Mouse (Mus musculus) erythroblast, embryonic 14.5 days (primary cell): ENCODE measurements at regions not wholly inside any gene's neighbourhood (a gene's known extent, or its start where the extent isn't known, plus 50 kb on each side); places are given as distances from the start of the nearest gene placed in this dataset.

ENCODE experiments used
- H3K27me3 ChIP-seq: 2 replicates; pipeline ENCODE4 v1.6.1; 2012; ENCODE audit warnings: inconsistent platforms; ENCODE audit not compliant: control insufficient read depth
- H3K36me3 ChIP-seq: 2 replicates; pipeline ENCODE4 v1.6.1; 2012; ENCODE audit warnings: mild to moderate bottlenecking, inconsistent platforms; ENCODE audit not compliant: control insufficient read depth
- H3K4me1 ChIP-seq: 2 replicates; pipeline ENCODE4 v1.6.1; 2012; ENCODE audit warnings: inconsistent platforms; ENCODE audit not compliant: control insufficient read depth
- H3K4me3 ChIP-seq: replicated peaks from 2 replicates; pipeline ENCODE3; 2012; ENCODE audit warnings: moderate library complexity, mild to moderate bottlenecking, inconsistent platforms
- H3K9me3 ChIP-seq: 2 replicates; pipeline ENCODE4 v1.6.1; 2012; ENCODE audit warnings: low read length, inconsistent platforms, mixed read lengths; ENCODE audit not compliant: control insufficient read depth
- GATA1 ChIP-seq: IDR thresholded peaks from 2 replicates; pipeline ENCODE4 v1.6.1; 2012; ENCODE audit warnings: low read length, inconsistent platforms, mixed read lengths
- TAL1 ChIP-seq: IDR thresholded peaks from 3 replicates; pipeline ENCODE4 v1.6.1; 2012; ENCODE audit warnings: low read length, inconsistent platforms, mixed read lengths

DNA sequence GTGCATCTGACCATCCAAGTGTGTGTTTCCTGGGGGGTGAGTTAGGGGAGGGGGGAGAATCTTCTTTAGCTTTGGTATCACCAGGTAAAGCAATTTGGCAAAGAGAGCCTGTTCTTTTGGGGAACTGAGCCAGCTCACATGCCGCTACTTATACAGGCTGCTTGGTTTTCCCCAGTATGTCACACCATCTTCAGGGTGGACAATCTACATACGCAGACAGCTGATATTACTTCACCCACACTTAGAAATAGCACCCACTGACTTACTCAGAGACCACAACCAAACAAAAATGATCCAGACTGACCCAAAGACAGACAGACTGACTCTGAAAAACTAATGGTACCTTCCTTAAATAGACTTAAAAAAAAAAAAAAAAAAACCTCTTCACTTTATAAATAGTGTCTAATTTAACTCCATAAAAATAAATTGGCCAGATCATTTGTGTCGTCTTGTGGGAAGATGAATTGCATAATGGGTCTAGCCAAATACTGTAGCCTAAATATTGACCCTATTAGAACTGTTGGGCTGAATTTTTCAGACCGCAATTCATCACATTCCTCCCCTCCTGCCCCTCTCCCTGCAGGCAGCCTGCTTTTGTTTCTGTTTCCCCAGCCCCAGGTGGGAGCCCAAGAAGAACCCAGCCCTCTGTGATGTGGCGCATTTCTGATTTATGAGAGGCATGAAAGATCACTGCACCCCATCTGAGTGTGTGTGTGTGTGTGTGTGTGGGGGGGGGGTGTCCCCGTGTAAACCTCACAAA, 79.0 kb downstream of the Gm10260 start:
- Histone ChIP-seq H3K27me3 (no peaks in the 10 kb centered on the region), H3K4me1 (peaks cover 11% of the 10 kb centered on the region), H3K9me3 (no peaks in the 10 kb centered on the region), H3K4me3 (no peak overlapping the region), H3K36me3 (no peaks in the 10 kb centered on the region)
- TF ChIP-seq GATA1 (no peak), TAL1 (no peak)

DNA sequence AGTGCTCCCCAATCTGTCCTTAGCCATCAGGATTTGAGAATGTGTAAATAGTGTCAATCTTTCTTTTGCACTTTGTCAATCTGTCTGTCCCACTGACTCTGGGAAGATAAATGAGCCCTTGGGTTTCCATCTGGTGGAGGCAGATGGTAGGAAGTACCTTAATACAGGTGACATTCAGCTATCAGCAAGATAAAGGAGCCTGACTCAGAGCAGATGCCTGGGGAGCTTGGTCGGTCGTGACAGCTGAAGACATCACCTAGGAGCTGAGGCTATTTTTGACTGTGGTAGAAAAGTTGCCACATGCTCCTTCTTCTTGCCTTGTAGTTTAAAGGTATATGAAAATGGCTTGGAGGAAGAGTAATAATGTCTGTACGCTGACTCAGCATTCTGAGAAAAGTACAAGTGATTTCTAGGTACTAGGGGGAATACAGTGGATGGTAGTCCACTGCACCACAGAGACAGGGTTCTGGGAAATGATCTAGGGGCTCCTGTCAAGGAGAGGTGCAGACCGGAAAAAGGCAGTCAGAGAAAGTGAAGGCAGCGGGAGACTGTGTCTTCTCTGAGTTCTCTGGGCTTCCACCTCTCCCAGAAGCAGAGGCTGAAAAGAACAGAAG, 80.0 kb downstream of the Gm10260 start:
- H3K27me3 ChIP-seq, result no peaks in the 10 kb centered on the region
- peaks cover 11% of the 10 kb centered on the region for H3K4me1 ChIP-seq
- no peaks in the 10 kb centered on the region for H3K9me3 ChIP-seq
- no peak overlapping the region for H3K4me3 ChIP-seq
- H3K36me3 ChIP-seq, result no peaks in the 10 kb centered on the region
- no peak for TF ChIP-seq GATA1
- no peak for TF ChIP-seq TAL1

DNA sequence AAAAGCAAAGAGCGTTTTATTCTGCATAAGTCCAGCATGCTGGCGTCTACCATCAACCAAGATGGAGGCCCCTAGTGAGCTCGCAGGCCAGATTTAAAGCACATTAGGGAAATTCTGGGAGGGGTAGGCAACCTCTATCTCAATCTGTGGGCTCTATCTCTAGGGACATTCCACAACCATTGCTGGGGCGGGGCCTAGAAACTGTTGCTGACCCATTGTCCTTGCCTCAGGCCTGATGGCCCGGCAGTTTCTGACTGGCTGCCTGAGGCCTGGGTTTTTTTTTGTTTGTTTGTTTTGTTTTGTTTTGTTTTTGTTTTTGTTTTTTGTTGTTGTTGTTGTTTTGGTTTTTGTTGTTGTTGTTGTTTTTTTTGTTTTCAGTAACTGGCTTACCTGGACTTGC, 81.4 kb downstream of the Gm10260 start:
- Histone ChIP-seq H3K9me3 (no peaks in the 10 kb centered on the region), H3K4me3 (no peak overlapping the region), H3K27me3 (peaks cover 5% of the 10 kb centered on the region; the same call in 1 of the 2 replicates), H3K4me1 (peaks cover 11% of the 10 kb centered on the region), H3K36me3 (no peaks in the 10 kb centered on the region)
- TF ChIP-seq TAL1, result no peak
- TF ChIP-seq GATA1, result no peak

DNA sequence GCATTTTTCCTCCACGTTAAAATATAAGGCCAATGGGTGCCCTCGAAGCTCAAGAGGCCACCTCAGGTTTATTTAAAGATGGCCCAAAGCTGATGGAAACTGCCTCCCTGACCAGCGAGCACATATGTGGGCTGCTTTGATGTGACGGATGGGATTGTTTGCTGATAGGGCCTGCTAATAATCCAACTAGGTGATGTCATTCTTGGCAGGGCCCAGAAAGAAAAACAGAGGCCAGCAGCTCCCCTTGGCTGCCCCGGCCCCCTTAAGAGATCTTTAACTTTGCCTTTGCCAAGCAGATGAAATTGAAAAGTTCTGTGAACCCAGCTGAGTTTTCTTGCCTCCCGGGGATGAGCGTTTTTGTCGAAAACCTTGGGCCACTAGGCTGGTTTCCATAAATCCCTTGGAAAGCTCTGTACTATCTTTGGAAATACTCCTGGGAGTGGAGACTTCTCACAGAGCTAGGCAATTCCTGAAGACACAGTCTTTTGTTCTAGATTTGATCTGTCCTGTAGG, 83.8 kb downstream of the Gm10260 start:
- H3K9me3 ChIP-seq, result no peaks in the 10 kb centered on the region
- no peaks in the 10 kb centered on the region for H3K36me3 ChIP-seq
- no peak for TF ChIP-seq TAL1

DNA sequence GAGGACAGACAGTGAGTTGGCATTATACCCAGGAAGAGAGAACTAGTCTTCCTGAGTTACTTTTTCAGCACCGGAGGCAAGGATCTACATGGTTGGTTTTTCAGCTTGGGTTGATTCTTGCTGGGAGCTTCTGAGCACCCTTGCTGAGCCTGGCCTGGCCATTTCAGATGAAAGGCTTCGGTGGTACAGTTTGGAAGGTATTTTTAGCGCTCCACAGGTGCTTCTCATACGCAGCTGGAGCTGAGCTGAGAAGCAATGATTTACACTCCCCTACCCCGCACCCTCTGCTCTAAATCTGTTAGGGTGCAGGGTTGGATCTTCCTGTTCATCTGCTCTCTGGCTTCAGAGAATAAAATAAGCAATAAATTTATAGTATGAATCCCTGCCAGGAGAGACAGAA, 87.3 kb downstream of the Gm10260 start:
- no peak overlapping the region for H3K4me3 ChIP-seq
- no peaks in the 10 kb centered on the region for H3K9me3 ChIP-seq
- H3K4me1 ChIP-seq, result peaks cover under 1% of the 10 kb centered on the region; the same call in 1 of the 2 replicates
- peaks cover 9% of the 10 kb centered on the region; the same call in 1 of the 2 replicates for H3K27me3 ChIP-seq
- TF ChIP-seq TAL1, result no peak
- TF ChIP-seq GATA1, result no peak
- no peaks in the 10 kb centered on the region for H3K36me3 ChIP-seq

More for the DNA sequence above, 83.8 kb downstream of the Gm10260 start:
- peaks cover 11% of the 10 kb centered on the region for H3K4me1 ChIP-seq
- H3K27me3 ChIP-seq, result peaks cover 8% of the 10 kb centered on the region; the same call in 1 of the 2 replicates
- no peak overlapping the region for H3K4me3 ChIP-seq

DNA sequence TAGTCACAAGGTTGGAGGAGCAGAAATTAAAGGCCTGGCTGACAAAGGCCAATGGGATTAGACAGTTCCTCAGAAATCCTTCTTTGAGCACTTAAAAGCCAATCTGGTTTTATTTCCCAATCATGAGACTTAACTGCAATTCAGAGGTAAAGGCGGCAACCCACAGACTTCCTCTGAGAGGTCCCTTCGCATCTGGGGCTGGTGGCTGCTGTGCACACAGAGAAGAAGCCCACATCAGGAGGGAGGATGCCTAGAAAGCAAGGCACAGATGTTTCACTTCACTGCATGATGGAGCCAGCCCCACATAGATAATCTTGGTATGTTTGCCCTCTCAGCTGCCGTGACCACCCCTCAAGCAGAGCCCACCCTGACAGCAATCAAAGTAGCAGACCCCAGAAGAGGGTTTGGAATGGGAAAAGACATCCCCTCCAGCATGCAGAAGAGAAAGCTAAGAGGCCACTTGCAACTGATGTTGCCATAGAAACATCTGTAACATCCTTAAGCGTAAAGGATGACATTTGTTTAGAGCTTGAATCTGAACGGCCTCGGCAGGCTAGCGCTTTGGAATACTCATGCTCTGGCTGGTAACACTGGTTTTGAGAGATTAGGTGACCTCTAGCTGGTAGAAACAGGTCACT, 88.3 kb downstream of the Gm10260 start:
- Histone ChIP-seq H3K27me3 (peaks cover 9% of the 10 kb centered on the region; the same call in 1 of the 2 replicates), H3K9me3 (no peaks in the 10 kb centered on the region), H3K4me1 (no peaks in the 10 kb centered on the region), H3K4me3 (no peak overlapping the region), H3K36me3 (no peaks in the 10 kb centered on the region)
- TF ChIP-seq GATA1 (no peak), TAL1 (no peak)

DNA sequence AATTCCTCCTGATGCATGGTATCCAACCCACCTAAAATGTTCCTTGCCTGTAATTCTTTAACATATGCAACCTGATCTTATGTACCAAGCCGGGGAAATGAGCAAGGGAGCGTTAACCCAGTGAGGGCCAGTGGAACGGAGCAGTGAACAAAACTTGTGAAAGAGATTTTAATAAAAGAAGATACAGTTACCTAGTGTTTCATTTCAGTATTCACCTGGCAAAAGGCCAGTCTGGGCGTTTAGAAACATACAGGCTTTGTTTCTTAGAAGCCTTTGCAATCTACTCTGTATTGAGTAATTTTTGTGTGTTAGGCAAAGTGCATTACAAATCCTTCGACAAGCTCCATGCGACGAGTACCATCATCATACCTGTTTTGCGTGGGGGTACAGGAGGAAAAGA, 91.1 kb downstream of the Gm10260 start:
- TF ChIP-seq GATA1 (no peak), TAL1 (no peak)
- Histone ChIP-seq H3K4me1 (no peaks in the 10 kb centered on the region), H3K4me3 (no peak overlapping the region), H3K36me3 (no peaks in the 10 kb centered on the region), H3K27me3 (peaks cover 6% of the 10 kb centered on the region; the same call in 1 of the 2 replicates), H3K9me3 (no peaks in the 10 kb centered on the region)

DNA sequence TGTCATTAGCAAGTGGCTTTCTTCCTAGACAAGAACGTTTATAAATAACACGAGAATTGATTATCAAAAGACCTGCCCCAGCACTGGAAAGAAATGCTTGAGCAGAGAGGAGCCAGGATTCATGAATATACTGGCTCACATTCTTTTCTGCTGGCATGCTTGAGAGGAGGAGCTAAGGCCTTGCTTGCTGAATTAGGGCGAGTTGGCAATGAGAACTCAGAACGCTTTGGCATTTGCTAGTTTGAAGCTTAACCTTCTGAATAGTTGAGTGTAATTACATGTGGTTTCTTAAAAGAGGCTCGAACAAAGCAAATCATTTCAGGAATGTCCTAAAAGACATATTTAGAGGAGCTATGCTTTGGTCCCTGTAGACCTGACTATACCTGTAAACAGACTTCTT, 91.5 kb downstream of the Gm10260 start:
- H3K4me3 ChIP-seq, result no peak overlapping the region
- H3K36me3 ChIP-seq, result no peaks in the 10 kb centered on the region
- H3K27me3 ChIP-seq, result peaks cover 4% of the 10 kb centered on the region; the same call in 1 of the 2 replicates
- TF ChIP-seq GATA1 (no peak), TAL1 (no peak)
- H3K9me3 ChIP-seq, result no peaks in the 10 kb centered on the region
- H3K4me1 ChIP-seq, result no peaks in the 10 kb centered on the region

DNA sequence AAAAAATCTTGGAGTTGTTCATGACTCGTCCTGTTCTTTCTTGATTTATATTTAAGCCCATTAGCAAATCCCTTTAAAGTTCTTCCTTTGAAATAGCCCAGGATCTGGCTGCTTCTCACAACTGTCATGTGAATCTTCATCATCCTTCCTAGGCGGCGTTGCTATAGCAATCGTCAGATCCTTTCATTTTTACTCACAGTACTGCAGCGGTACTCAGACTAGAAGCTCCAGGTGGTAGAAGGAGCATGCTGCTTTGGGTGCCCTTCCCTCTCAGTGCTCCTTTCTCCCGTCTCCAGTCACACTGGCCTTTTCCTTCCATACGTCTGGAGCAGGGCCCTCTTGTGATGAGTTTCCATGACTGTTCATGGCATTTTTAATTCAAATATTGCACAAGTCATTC, 93.1 kb downstream of the Gm10260 start:
- H3K4me3 ChIP-seq, result no peak overlapping the region
- no peak for TF ChIP-seq GATA1
- TF ChIP-seq TAL1, result no peak
- no peaks in the 10 kb centered on the region for H3K4me1 ChIP-seq
- H3K27me3 ChIP-seq, result peaks cover 4% of the 10 kb centered on the region; the same call in 1 of the 2 replicates
- no peaks in the 10 kb centered on the region for H3K36me3 ChIP-seq
- no peaks in the 10 kb centered on the region for H3K9me3 ChIP-seq
